Comparison of ENCODE assay signal across 22 mouse cellular contexts in genomic region chr1:43047811-43048210, GRCm38 (mm10). TPM values are rescaled to one million over a fixed set of nuclear protein-coding genes. Genes with fewer than 3 reads are reported as not detected.
DNase-seq lines count a peak whose midpoint lies in the region; ATAC-seq and TF ChIP-seq lines count a peak whose summit lies in the region.
"Had no signal": no experiment of that assay in that cellular context is flagged by ENCODE, and none has a peak within 500 bp of the region (broad histone marks: within the 10 kb centered on the region; RNA-seq: fewer than 3 reads in every experiment).

No protein-coding gene starts in this region.

- DNase-seq in forebrain, embryonic 11.5 days (ENCODE audit: low spot score): no peak
- no peak for DNase-seq in layer of hippocampus, adult 2 months (ENCODE audit: low spot score in 2 of 2)
- no peak for DNase-seq in layer of hippocampus, adult 8-10 months (ENCODE audit: low spot score in 2 of 2)
- peak; percentile 68 for DNase-seq in brain, adult 2 months (ENCODE audit: low read depth, low spot score)
- DNase-seq in Muller cell, postnatal 12 days (ENCODE audit: inconsistent ontology term): no peak
- DNase-seq: adrenal gland, postnatal 25 days; cerebellum, adult 11 months; cerebellum, adult 9-11 months; heart, postnatal 36 days; kidney, adult 11 months; kidney, postnatal 36 days; layer of hippocampus, adult 9-11 months had no signal

- H3K9ac ChIP-seq in forebrain, embryonic 15.5 days (replicated peaks): no peak overlapping the region
- no peak overlapping the region for H3K9ac ChIP-seq in forebrain, embryonic 11.5 days (ENCODE audit: low read length)
- no peak overlapping the region for H3K9ac ChIP-seq in midbrain, embryonic 13.5 days (replicated peaks)
- H3K9ac ChIP-seq in midbrain, embryonic 15.5 days: no peak overlapping the region
- H3K9ac ChIP-seq: heart, embryonic 15.5 days; kidney, embryonic 15.5 days; limb, embryonic 13.5 days; liver, embryonic 12.5 days had no signal

- H3K27me3 ChIP-seq in forebrain, embryonic 15.5 days: no peaks in the 10 kb centered on the region
- H3K27me3 ChIP-seq in forebrain, embryonic 11.5 days (ENCODE audit: control insufficient read depth, insufficient read depth, low read length): no peaks in the 10 kb centered on the region
- H3K27me3 ChIP-seq in midbrain, embryonic 13.5 days: no peaks in the 10 kb centered on the region
- no peaks in the 10 kb centered on the region for H3K27me3 ChIP-seq in midbrain, embryonic 15.5 days (replicated peaks)
- H3K27me3 ChIP-seq: heart, embryonic 15.5 days; kidney, embryonic 15.5 days; limb, embryonic 13.5 days; liver, embryonic 12.5 days had no signal

- H3K4me2 ChIP-seq in forebrain, embryonic 15.5 days (replicated peaks): no peak overlapping the region
- H3K4me2 ChIP-seq in forebrain, embryonic 11.5 days (ENCODE audit: low read depth, low read length, severe bottlenecking): no peak overlapping the region
- H3K4me2 ChIP-seq in midbrain, embryonic 13.5 days (replicated peaks): no peak overlapping the region
- H3K4me2 ChIP-seq in midbrain, embryonic 15.5 days: no peak overlapping the region
- H3K4me2 ChIP-seq: heart, embryonic 15.5 days; kidney, embryonic 15.5 days; limb, embryonic 13.5 days; liver, embryonic 12.5 days had no signal

- no peak for TF ChIP-seq CTCF in layer of hippocampus, adult 2 months (conservative IDR thresholded peaks at IDR 0.05)

- WGBS in forebrain, embryonic 15.5 days: 65% methylated on average over 10 of the region's 10 CpGs
- WGBS in forebrain, embryonic 11.5 days: 84% methylated on average over 10 of the region's 10 CpGs
- WGBS in midbrain, embryonic 13.5 days: 72% methylated on average over 10 of the region's 10 CpGs
- 68% methylated on average over 10 of the region's 10 CpGs for WGBS in midbrain, embryonic 15.5 days

- 0 out of 2 replicates have a peak, but pooled peaks have one; percentile 11 for ATAC-seq in forebrain, embryonic 15.5 days (replicated peaks)
- no peak for ATAC-seq in forebrain, embryonic 11.5 days (replicated peaks; ENCODE audit: low FRiP score)
- peak; percentile 22; the same call in 1 of the 2 replicates for ATAC-seq in midbrain, embryonic 13.5 days
- ATAC-seq in midbrain, embryonic 15.5 days (replicated peaks): no peak
- ATAC-seq: CD4-positive, CD25-positive, alpha-beta regulatory T cell, adult 4 months; liver, embryonic 12.5 days had no signal

- H3K4me3 ChIP-seq in forebrain, embryonic 15.5 days: no peak overlapping the region
- H3K4me3 ChIP-seq in forebrain, embryonic 11.5 days (ENCODE audit: low read depth, low read length): no peak overlapping the region
- no peak overlapping the region; the same call in 1 of the 2 replicates for H3K4me3 ChIP-seq in layer of hippocampus, adult 2 months
- H3K4me3 ChIP-seq in midbrain, embryonic 13.5 days (replicated peaks): no peak overlapping the region
- no peak overlapping the region for H3K4me3 ChIP-seq in midbrain, embryonic 15.5 days
- H3K4me3 ChIP-seq: embryonic facial prominence, embryonic 10.5 days; heart, embryonic 15.5 days; kidney, embryonic 15.5 days; limb, embryonic 13.5 days; liver, embryonic 12.5 days had no signal

- H3K4me1 ChIP-seq in forebrain, embryonic 15.5 days: peaks cover 9% of the 10 kb centered on the region
- no peaks in the 10 kb centered on the region for H3K4me1 ChIP-seq in forebrain, embryonic 11.5 days (replicated peaks; ENCODE audit: control insufficient read depth, insufficient read depth, low read length)
- H3K4me1 ChIP-seq in midbrain, embryonic 13.5 days (replicated peaks): peaks cover 13% of the 10 kb centered on the region
- H3K4me1 ChIP-seq in midbrain, embryonic 15.5 days: no peaks in the 10 kb centered on the region; the same call in 1 of the 2 replicates
- H3K4me1 ChIP-seq: heart, embryonic 15.5 days; liver, embryonic 12.5 days had no signal

- no peak overlapping the region for H3K27ac ChIP-seq in forebrain, embryonic 15.5 days (replicated peaks)
- no peak overlapping the region for H3K27ac ChIP-seq in forebrain, embryonic 11.5 days (ENCODE audit: low read depth, low read length)
- peak overlapping the region; percentile 46; the same call in 1 of the 2 replicates for H3K27ac ChIP-seq in layer of hippocampus, adult 2 months
- H3K27ac ChIP-seq in midbrain, embryonic 13.5 days: no peak overlapping the region
- H3K27ac ChIP-seq in midbrain, embryonic 15.5 days: no peak overlapping the region
- H3K27ac ChIP-seq: embryonic facial prominence, embryonic 10.5 days; heart, embryonic 15.5 days; kidney, embryonic 15.5 days; limb, embryonic 13.5 days; liver, embryonic 12.5 days; stomach, postnatal 0 days had no signal

- H3K9me3 ChIP-seq in forebrain, embryonic 15.5 days: no peaks in the 10 kb centered on the region
- no peaks in the 10 kb centered on the region for H3K9me3 ChIP-seq in forebrain, embryonic 11.5 days (ENCODE audit: control insufficient read depth, low read length)
- H3K9me3 ChIP-seq in midbrain, embryonic 13.5 days: no peaks in the 10 kb centered on the region
- no peaks in the 10 kb centered on the region for H3K9me3 ChIP-seq in midbrain, embryonic 15.5 days
- H3K9me3 ChIP-seq: embryonic facial prominence, embryonic 10.5 days; heart, embryonic 15.5 days; kidney, embryonic 15.5 days; limb, embryonic 13.5 days; liver, embryonic 12.5 days had no signal

- H3K36me3 ChIP-seq in forebrain, embryonic 15.5 days: peaks cover 20% of the 10 kb centered on the region
- H3K36me3 ChIP-seq in forebrain, embryonic 11.5 days (ENCODE audit: control insufficient read depth, insufficient read depth, low read length): no peaks in the 10 kb centered on the region; the same call in 1 of the 2 replicates
- H3K36me3 ChIP-seq in midbrain, embryonic 13.5 days: peaks cover 45% of the 10 kb centered on the region
- H3K36me3 ChIP-seq in midbrain, embryonic 15.5 days (replicated peaks): peaks cover 18% of the 10 kb centered on the region

RNA-seq across cellular contexts. Expression of gene Tgfbrap1, which starts 50.6 kb away (rescaled TPM):
- polyA plus RNA-seq in forebrain, embryonic 15.5 days (2015; fragmentation: Nextera tagmentation; extraction: Ambion mirVana): 18.1 and 18.2 TPM in 2 replicates
- polyA plus RNA-seq in forebrain, embryonic 11.5 days (2014; fragmentation: Nextera tagmentation; extraction: Ambion mirVana): 17.3 and 17.6 TPM in 2 replicates
- total RNA-seq in layer of hippocampus, adult 2 months (2021): 10 to 100 TPM; 26.8 to 42.4 TPM
- total RNA-seq in layer of hippocampus, adult 8-10 months (2022): 10 to 100 TPM; 40.2 to 44.5 (median 41.7) TPM
- 16.7 TPM in 2 replicates for polyA plus RNA-seq in midbrain, embryonic 13.5 days (2015; fragmentation: Nextera tagmentation; extraction: Ambion mirVana)
- polyA plus RNA-seq in midbrain, embryonic 15.5 days (2015; fragmentation: Nextera tagmentation; extraction: Ambion mirVana): 19.1 and 19.5 TPM in 2 replicates

RNA-seq across cellular contexts. Expression of gene AI597479, which starts 50.7 kb away (rescaled TPM):
- polyA plus RNA-seq in forebrain, embryonic 15.5 days (2015; fragmentation: Nextera tagmentation; extraction: Ambion mirVana): 47.8 and 53.5 TPM in 2 replicates
- polyA plus RNA-seq in forebrain, embryonic 11.5 days (2014; fragmentation: Nextera tagmentation; extraction: Ambion mirVana): 38.3 and 41.8 TPM in 2 replicates
- total RNA-seq in layer of hippocampus, adult 2 months (2021): 10 to 100 TPM; 24.2 to 26.8 TPM
- 10 to 100 TPM; 23.2 to 25.6 (median 24.2) TPM for total RNA-seq in layer of hippocampus, adult 8-10 months (2022)
- polyA plus RNA-seq in midbrain, embryonic 13.5 days (2015; fragmentation: Nextera tagmentation; extraction: Ambion mirVana): 50.0 and 50.3 TPM in 2 replicates
- polyA plus RNA-seq in midbrain, embryonic 15.5 days (2015; fragmentation: Nextera tagmentation; extraction: Ambion mirVana): 54.0 and 54.5 TPM in 2 replicates

Comparison
In these comparisons a context has a peak if more than half of its experiments do, and no peak if none do; other contexts are left out.
1. ATAC-seq: peak in forebrain, embryonic 15.5 days (single experiment) and midbrain, embryonic 13.5 days (single experiment); none in forebrain, embryonic 11.5 days (single experiment) and midbrain, embryonic 15.5 days (single experiment).